Mouse (Mus musculus) kidney, adult 2 months (tissue): ENCODE measurements at regions not wholly inside any gene's neighbourhood (a gene's known extent, or its start where the extent isn't known, plus 50 kb on each side); places are given as distances from the start of the nearest gene placed in this dataset.

Experiments
- CTCF ChIP-seq: fragments of 200-500 bp; conservative IDR thresholded peaks from 2 replicates; pipeline ENCODE4 v1.5.1; 2011; ENCODE audit warnings: low read depth, mild to moderate bottlenecking, control low read depth, low read length, moderate library complexity, mixed read lengths; ENCODE audit not compliant: insufficient read depth, insufficient read length
- POLR2A ChIP-seq: fragments of 200-500 bp; IDR thresholded peaks from one replicate; pipeline ENCODE4 v1.6.1; 2011; ENCODE audit warnings: low read depth, low read length, control low read depth

DNA sequence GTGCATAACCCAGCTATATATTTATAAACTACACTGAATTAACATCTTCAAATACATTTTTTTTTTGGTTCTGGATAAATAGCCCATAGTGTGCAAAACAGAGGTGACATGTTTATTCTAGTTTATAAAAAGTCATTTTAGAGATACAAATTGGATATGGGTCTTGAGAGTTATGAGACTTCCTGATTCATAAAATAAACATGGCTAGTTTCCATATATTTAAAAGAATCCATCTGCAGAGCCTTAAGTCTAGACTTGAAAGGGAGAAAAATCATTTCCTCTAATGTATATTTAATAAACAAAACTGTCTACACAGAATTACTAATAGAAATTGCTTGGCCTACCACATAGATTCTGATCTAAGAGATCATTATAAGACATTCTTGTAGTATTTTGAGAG lies 287.3 kb downstream of the Grxcr1 start:
- no peak for TF ChIP-seq POLR2A
- TF ChIP-seq CTCF: no peak
